Mouse (Mus musculus) erythroblast, adult 5-6 weeks (primary cell): ENCODE data around the gene Syt2. TPM values are rescaled to one million over a fixed set of nuclear protein-coding genes. Genes with fewer than 3 reads are reported as not detected.
A peak's percentile ranks its signal among the peaks of the same experiment; 100 is the strongest.

Experiments
- ATAC-seq: replicated peaks from 2 replicates; pipeline ENCODE4 v1.8.0; 2016; ENCODE audit warnings: moderate number of reproducible peaks, mild to moderate bottlenecking, moderate TSS enrichment, inconsistent platforms; ENCODE audit not compliant: poor library complexity, low FRiP score, severe bottlenecking
- total RNA-seq, 2 experiments: library from RNA; stranded (forward) in 1 of 2; stranded (reverse) in 1 of 2; fragments of 150-400 nt in 1 of 2; fragments of 200-764, 138-1000 nt in 1 of 2; gene quantifications; 2 replicates each; pipeline versions ENCODE4 v1.2.3 to v1.2.4; 2015 to 2017; ENCODE audit warnings: low replicate concordance in 2 of 2

Syt2 gene
- total RNA-seq, 2 experiments from 2014 or later = 0.58 TPM; not detected in 1

GRCm38 (mm10) chr1:134727256-134727655 is 80.8 kb downstream of the Syt2 start:
- no peak for ATAC-seq

GRCm38 (mm10) chr1:134733659-134734058 is 87.2 kb downstream of the Syt2 start:
- no peak for ATAC-seq

GRCm38 (mm10) chr1:134737463-134737862 is 91.0 kb downstream of the Syt2 start:
- no peak for ATAC-seq

- no peak for ATAC-seq
Measured at GRCm38 (mm10) chr1:134741433-134741832, 95.0 kb downstream of the Syt2 start.

- ATAC-seq = peak; percentile 60
Measured at GRCm38 (mm10) chr1:134741946-134742661, 95.6 kb downstream of the Syt2 start.

- ATAC-seq = no peak
Measured at GRCm38 (mm10) chr1:134745648-134746047, 99.2 kb downstream of the Syt2 start.

- peak; percentile 78 for ATAC-seq
Measured at GRCm38 (mm10) chr1:134747236-134748174, 101.0 kb downstream of the Syt2 start.

GRCm38 (mm10) chr1:134749889-134750288 is 103.4 kb downstream of the Syt2 start:
- ATAC-seq = no peak

- ATAC-seq = no peak
Measured at GRCm38 (mm10) chr1:134752447-134752846, 106.0 kb downstream of the Syt2 start.

- no peak for ATAC-seq
Measured at GRCm38 (mm10) chr1:134753751-134754630, 107.5 kb downstream of the Syt2 start.

- no peak for ATAC-seq
Measured at GRCm38 (mm10) chr1:134754818-134755217, 108.3 kb downstream of the Syt2 start.

GRCm38 (mm10) chr1:134755548-134756189 is 109.2 kb downstream of the Syt2 start:
- ATAC-seq = no peak

GRCm38 (mm10) chr1:134756190-134756873 is 109.9 kb downstream of the Syt2 start:
- no peak for ATAC-seq

GRCm38 (mm10) chr1:134757230-134757629 is 110.8 kb downstream of the Syt2 start:
- ATAC-seq = no peak

GRCm38 (mm10) chr1:134759133-134759532 is 112.7 kb downstream of the Syt2 start:
- ATAC-seq = no peak

GRCm38 (mm10) chr1:134760642-134761041 is 114.2 kb downstream of the Syt2 start:
- no peak for ATAC-seq

GRCm38 (mm10) chr1:134761534-134761933 is 115.1 kb downstream of the Syt2 start:
- no peak for ATAC-seq

GRCm38 (mm10) chr1:134763250-134763649 is 116.8 kb downstream of the Syt2 start:
- no peak for ATAC-seq
